Mouse (Mus musculus) lung, postnatal 0 days (tissue): ENCODE data around the gene Ccnl2. TPM values are rescaled to one million over a fixed set of nuclear protein-coding genes. Genes with fewer than 3 reads are reported as not detected.

Experiments
- ATAC-seq: fragments of 200-750 bp; cut with Nextera tagmentation; 2 replicates; pipeline ENCODE4 v1.8.0; 2017; ENCODE audit warnings: moderate library complexity
- DNase-seq: peaks from one replicate; pipeline ENCODE4 v3.0.0-alpha.2; 2016; ENCODE audit warnings: low spot score
- H3K27ac ChIP-seq: fragments of 300-500 bp; sonication (generic); 2 replicates; pipeline ENCODE4 v1.5.1; 2014; ENCODE audit warnings: antibody characterized with exemption, mild to moderate bottlenecking, low read length, mixed read lengths
- H3K27me3 ChIP-seq: fragments of 300-500 bp; sonication (generic); replicated peaks from 2 replicates; pipeline ENCODE4 v1.6.1; 2014; ENCODE audit warnings: low read length, mixed read lengths; ENCODE audit not compliant: insufficient read depth
- H3K36me3 ChIP-seq: fragments of 300-500 bp; sonication (generic); 2 replicates; pipeline ENCODE4 v1.6.1; 2014; ENCODE audit warnings: low read length, mixed read lengths; ENCODE audit not compliant: insufficient read depth
- H3K4me1 ChIP-seq: fragments of 300-500 bp; sonication (generic); 2 replicates; pipeline ENCODE4 v1.6.1; 2014; ENCODE audit warnings: antibody characterized with exemption, low read depth, low read length, mixed read lengths; ENCODE audit not compliant: insufficient read depth
- H3K4me2 ChIP-seq: fragments of 300-500 bp; sonication (generic); replicated peaks from 2 replicates; pipeline ENCODE4 v1.6.1; 2014; ENCODE audit warnings: low read depth, mild to moderate bottlenecking, low read length, moderate library complexity, mixed read lengths
- H3K4me3 ChIP-seq: fragments of 300-500 bp; sonication (generic); 2 replicates; pipeline ENCODE4 v1.5.1; 2014; ENCODE audit warnings: low read depth, low read length
- H3K9ac ChIP-seq: fragments of 300-500 bp; sonication (generic); replicated peaks from 2 replicates; pipeline ENCODE4 v1.6.1; 2014; ENCODE audit warnings: low read depth, mild to moderate bottlenecking
- H3K9me3 ChIP-seq: fragments of 300-500 bp; sonication (generic); 2 replicates; pipeline ENCODE4 v1.6.1; 2016; ENCODE audit warnings: low read length, mixed read lengths
- CTCF ChIP-seq: IDR thresholded peaks from 2 replicates; pipeline ENCODE4 v1.5.1; 2016; ENCODE audit warnings: antibody characterized with exemption, mild to moderate bottlenecking
- EP300 ChIP-seq: IDR thresholded peaks from 2 replicates; pipeline ENCODE4 v1.6.1; 2016; ENCODE audit warnings: antibody characterized with exemption, mild to moderate bottlenecking, control low read depth
- WGBS: fragments of 180-500 bp; shearing (Covaris S2); extraction: QIAGEN DNeasy Blood & Tissue Kit; methylation state at CpG from one replicate; pipeline ENCODE4 v1.1.7; 2014; 5-methylcytosine and 5-hydroxymethylcytosine counted together
- polyA plus RNA-seq: library from polyadenylated mRNA; unstranded; fragments of >200 nt; fragmentation: Nextera tagmentation; extraction: Ambion mirVana; gene quantifications from 2 replicates; pipeline ENCODE4 v1.2.1, GENCODE M21; 2015

The Ccnl2 gene
- polyA plus RNA-seq, 1 experiment from 2014 or later: 110 TPM

DNA sequence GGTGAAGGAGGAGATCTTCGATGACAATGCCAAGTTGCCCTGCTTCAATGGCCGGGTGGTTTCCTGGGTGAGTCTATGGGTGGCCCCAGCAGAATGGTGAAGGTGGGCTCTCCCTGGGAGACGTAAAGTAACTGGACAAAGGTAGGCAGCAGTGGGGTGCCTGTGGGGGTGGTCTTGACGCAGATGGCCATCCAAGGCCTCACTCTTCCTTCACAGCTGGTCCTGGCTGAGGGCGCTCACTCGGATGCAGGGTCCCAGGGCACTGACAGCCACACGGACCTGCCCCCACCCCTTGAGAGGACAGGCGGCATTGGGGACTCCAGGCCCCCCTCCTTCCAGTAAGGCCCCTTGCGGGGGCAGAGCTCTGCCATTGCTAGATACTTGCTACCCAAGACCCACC, 41.1 kb downstream of the Ccnl2 start:
- 85% methylated on average over 8 of the region's 9 CpGs for whole genome bisulfite sequencing
- H3K27ac ChIP-seq: no peak overlapping the region
- no peak overlapping the region for H3K4me2 ChIP-seq
- no peaks in the 10 kb centered on the region for H3K27me3 ChIP-seq
- DNase-seq (no peak), ATAC-seq (no peak)
- H3K4me3 ChIP-seq: no peak overlapping the region
- TF ChIP-seq CTCF: no peak
- no peak for TF ChIP-seq EP300
- H3K4me1 ChIP-seq: peaks cover 9% of the 10 kb centered on the region; the same call in 1 of the 2 replicates
- peaks cover 9% of the 10 kb centered on the region; the same call in 1 of the 2 replicates for H3K36me3 ChIP-seq
- H3K9me3 ChIP-seq: no peaks in the 10 kb centered on the region
- H3K9ac ChIP-seq: no peak overlapping the region

DNA sequence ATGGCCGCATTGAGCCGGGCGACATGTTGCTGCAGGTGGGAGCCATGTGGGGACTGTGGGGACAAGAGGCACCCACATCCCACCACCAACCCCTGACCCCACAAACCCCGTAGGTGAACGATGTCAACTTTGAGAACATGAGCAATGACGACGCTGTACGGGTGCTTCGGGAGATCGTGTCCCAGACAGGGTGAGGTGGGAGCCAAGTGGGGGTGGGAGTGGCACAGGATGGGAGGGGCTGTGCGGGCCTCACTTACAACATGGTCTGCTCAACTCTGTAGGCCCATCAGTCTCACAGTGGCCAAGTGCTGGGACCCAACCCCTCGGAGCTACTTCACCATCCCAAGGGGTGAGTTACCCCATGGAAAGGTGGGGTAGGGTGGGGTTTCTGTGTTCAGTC, 42.7 kb downstream of the Ccnl2 start:
- H3K27ac ChIP-seq: no peak overlapping the region
- H3K4me1 ChIP-seq: no peaks in the 10 kb centered on the region
- TF ChIP-seq EP300 (no peak), CTCF (no peak)
- H3K4me3 ChIP-seq: no peak overlapping the region
- H3K27me3 ChIP-seq: no peaks in the 10 kb centered on the region
- WGBS: 94% methylated on average over 12 of the region's 12 CpGs
- no peak for ATAC-seq
- DNase-seq: no peak
- H3K9ac ChIP-seq: no peak overlapping the region
- H3K4me2 ChIP-seq: no peak overlapping the region
- H3K36me3 ChIP-seq: peaks cover 12% of the 10 kb centered on the region; the same call in 1 of the 2 replicates
- no peaks in the 10 kb centered on the region for H3K9me3 ChIP-seq

- no peaks in the 10 kb centered on the region for H3K4me1 ChIP-seq
- no peaks in the 10 kb centered on the region for H3K27me3 ChIP-seq
- DNase-seq: no peak
- peaks cover 12% of the 10 kb centered on the region; the same call in 1 of the 2 replicates for H3K36me3 ChIP-seq
- H3K4me2 ChIP-seq: no peak overlapping the region
- no peaks in the 10 kb centered on the region for H3K9me3 ChIP-seq
- H3K4me3 ChIP-seq: no peak overlapping the region
- H3K27ac ChIP-seq: no peak overlapping the region
- TF ChIP-seq EP300: no peak
- TF ChIP-seq CTCF: no peak
- no peak overlapping the region for H3K9ac ChIP-seq
- 88% methylated on average over 12 of the region's 12 CpGs for WGBS
- no peak for ATAC-seq
Observed at GRCm38 (mm10) chr4:155856071-155856470, 43.8 kb downstream of the Ccnl2 start.

DNA sequence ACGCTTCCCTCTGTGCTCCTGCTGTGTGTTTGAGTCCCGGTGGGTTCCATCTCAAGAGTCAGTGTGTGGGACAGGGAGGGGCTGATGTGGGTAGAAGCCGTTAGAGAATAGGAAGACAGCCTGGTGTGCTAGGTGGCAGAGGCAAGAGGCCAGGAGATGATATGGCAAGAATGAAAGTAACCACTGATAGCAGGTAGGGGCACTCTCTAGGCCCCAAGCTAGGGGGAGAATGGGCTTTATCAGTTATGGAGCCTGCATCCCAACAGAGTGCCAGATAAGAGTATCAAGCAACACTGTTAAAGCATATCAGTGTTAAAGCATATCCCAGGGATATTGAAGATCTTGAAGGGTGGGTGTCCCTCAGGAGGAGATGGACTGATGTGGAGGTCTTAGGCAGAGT, 44.6 kb downstream of the Ccnl2 start:
- Histone ChIP-seq H3K36me3 (peaks cover 12% of the 10 kb centered on the region; the same call in 1 of the 2 replicates), H3K9ac (no peak overlapping the region), H3K9me3 (no peaks in the 10 kb centered on the region), H3K27me3 (no peaks in the 10 kb centered on the region), H3K4me2 (no peak overlapping the region), H3K4me1 (no peaks in the 10 kb centered on the region), H3K27ac (no peak overlapping the region), H3K4me3 (no peak overlapping the region)
- TF ChIP-seq EP300 (no peak), CTCF (no peak)
- WGBS: 85% methylated on average over 3 of the region's 3 CpGs
- DNase-seq (no peak), ATAC-seq (no peak)

GRCm38 (mm10) chr4:155859318-155859717, 47.0 kb downstream of the Ccnl2 start:
- Histone ChIP-seq H3K27me3 (no peaks in the 10 kb centered on the region), H3K36me3 (peaks cover 8% of the 10 kb centered on the region; the same call in 1 of the 2 replicates), H3K4me1 (no peaks in the 10 kb centered on the region), H3K4me2 (no peak overlapping the region), H3K9ac (no peak overlapping the region), H3K27ac (no peak overlapping the region), H3K9me3 (no peaks in the 10 kb centered on the region), H3K4me3 (no peak overlapping the region)
- no peak for TF ChIP-seq EP300
- TF ChIP-seq CTCF: peak; percentile 18; the same call in 1 of the 2 replicates
- 21% methylated on average over 13 of the region's 13 CpGs for WGBS
- ATAC-seq: peak; percentile 60
- DNase-seq: peak; percentile 63

DNA sequence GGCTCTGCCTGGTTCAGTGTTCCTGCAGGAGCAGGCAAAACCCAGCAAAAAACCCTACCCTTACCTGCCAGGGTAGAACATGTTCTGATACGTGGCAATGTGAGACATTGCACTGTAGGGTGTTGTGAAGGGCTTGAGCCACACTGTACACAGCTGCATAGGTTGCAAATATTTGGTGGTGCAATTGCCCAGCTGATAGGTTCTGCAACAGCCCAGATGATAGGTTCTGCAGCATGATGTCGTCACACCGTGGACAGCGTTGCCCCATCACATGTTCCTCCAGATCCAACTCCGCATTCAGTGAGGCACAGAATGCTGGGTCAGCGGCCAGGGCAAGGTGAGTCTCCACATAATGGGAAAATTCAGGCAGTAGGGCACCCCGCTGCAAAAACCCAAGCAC, 49.5 kb downstream of the Ccnl2 start:
- ATAC-seq (no peak), DNase-seq (no peak)
- Histone ChIP-seq H3K27ac (no peak overlapping the region), H3K27me3 (no peaks in the 10 kb centered on the region), H3K4me1 (no peaks in the 10 kb centered on the region), H3K4me2 (no peak overlapping the region), H3K4me3 (no peak overlapping the region), H3K9me3 (no peaks in the 10 kb centered on the region), H3K36me3 (peaks cover 15% of the 10 kb centered on the region; the same call in 1 of the 2 replicates), H3K9ac (no peak overlapping the region)
- TF ChIP-seq CTCF: no peak
- WGBS: 84% methylated on average over 7 of the region's 7 CpGs

GRCm38 (mm10) chr4:155863001-155863400, 50.7 kb downstream of the Ccnl2 start, which contains the start of gene Tas1r3:
Gene Tas1r3 (minus strand): TSS chr4:155863362.
- TF ChIP-seq CTCF (no peak), EP300 (no peak)
- H3K36me3 ChIP-seq: peaks cover 18% of the 10 kb centered on the region; the same call in 1 of the 2 replicates
- ATAC-seq (no peak), DNase-seq (no peak)
- H3K9me3 ChIP-seq: no peaks in the 10 kb centered on the region
- no peak within 1 kb of the TSS for H3K4me2 ChIP-seq
- H3K4me3 ChIP-seq: no peak within 1 kb of the TSS
- H3K4me1 ChIP-seq: no peaks in the 10 kb centered on the region; the same call in 1 of the 2 replicates
- H3K9ac ChIP-seq: no peak within 1 kb of the TSS
- no peaks in the 10 kb centered on the region for H3K27me3 ChIP-seq
- H3K27ac ChIP-seq: no peak within 1 kb of the TSS
- WGBS: 72% methylated on average over 5 of the region's 5 CpGs
